Mouse (Mus musculus) adipocyte (in vitro differentiated cells): Measurements from ENCODE around the gene Ifrd2.

Experiments
- DNase-seq: peaks from one replicate; pipeline ENCODE4 v3.0.0-alpha.2; 2016; ENCODE audit warnings: low spot score

The Ifrd2 gene

GRCm38 (mm10) chr9:107641666-107642065, 54.2 kb downstream of the Ifrd2 start:
- no peak for DNase-seq
